Mouse (Mus musculus) lung, adult 18-20 months (tissue): ENCODE measurements around the gene Tuba3a.
"Not testable (repeated sequence)": the region's sequence is repeated elsewhere in the genome, so short reads cannot be mapped to it uniquely, and the experiment has no call there.

Source experiments
- DNase-seq, 2 experiments: peaks; one replicate each; pipeline ENCODE4 v3.0.0; 2022; ENCODE audit warnings: mixed read lengths in 2 of 2

Gene Tuba3a

GRCm38 (mm10) chr6:125305465-125305864 lies 19.6 kb upstream of the Tuba3a start:
- no peak for DNase-seq

GRCm38 (mm10) chr6:125304408-125304807 lies 18.6 kb upstream of the Tuba3a start:
- DNase-seq = not testable (repeated sequence)

GRCm38 (mm10) chr6:125303242-125303641 lies 17.4 kb upstream of the Tuba3a start:
- no peak for DNase-seq

- DNase-seq = peak in 1 of 2 experiments; percentile 38
These were observed 16.6 kb upstream of the Tuba3a start for GRCm38 (mm10) chr6:125302231-125302982.

GRCm38 (mm10) chr6:125300982-125301381 lies 15.1 kb upstream of the Tuba3a start:
- no peak for DNase-seq

GRCm38 (mm10) chr6:125297149-125297820 lies 11.4 kb upstream of the Tuba3a start:
- no peak for DNase-seq

- no peak for DNase-seq
These were observed 8.2 kb upstream of the Tuba3a start for GRCm38 (mm10) chr6:125294049-125294448.

- no peak for DNase-seq
These were observed 6.4 kb upstream of the Tuba3a start for GRCm38 (mm10) chr6:125292256-125292655.

- no peak for DNase-seq
These were observed 5.5 kb upstream of the Tuba3a start for GRCm38 (mm10) chr6:125291329-125291728.

- DNase-seq = no peak
These were observed 2.9 kb upstream of the Tuba3a start for GRCm38 (mm10) chr6:125288730-125289129.

GRCm38 (mm10) chr6:125286944-125287343 lies 1.1 kb upstream of the Tuba3a start:
- no peak for DNase-seq

- no peak for DNase-seq
These were observed 1.1 kb downstream of the Tuba3a start for GRCm38 (mm10) chr6:125284751-125285150.

- DNase-seq = no peak
These were observed 1.6 kb downstream of the Tuba3a start for GRCm38 (mm10) chr6:125284250-125284649.

GRCm38 (mm10) chr6:125282721-125283120 lies 3.1 kb downstream of the Tuba3a start:
- not testable (repeated sequence) for DNase-seq

- no peak for DNase-seq
These were observed 6.1 kb downstream of the Tuba3a start for GRCm38 (mm10) chr6:125279729-125280128.

- peak; percentile 48 to 61 for DNase-seq
These were observed 10.8 kb downstream of the Tuba3a start for GRCm38 (mm10) chr6:125274841-125275563.

GRCm38 (mm10) chr6:125272228-125272785 lies 13.5 kb downstream of the Tuba3a start:
- no peak for DNase-seq

GRCm38 (mm10) chr6:125271455-125272227 lies 14.2 kb downstream of the Tuba3a start:
- DNase-seq = peak; percentile 94 to 96

GRCm38 (mm10) chr6:125268799-125269198 lies 17.0 kb downstream of the Tuba3a start:
- no peak for DNase-seq

GRCm38 (mm10) chr6:125267469-125267868 lies 18.4 kb downstream of the Tuba3a start:
- no peak for DNase-seq

GRCm38 (mm10) chr6:125266600-125266999 lies 19.2 kb downstream of the Tuba3a start:
- DNase-seq = not testable (repeated sequence)

- no peak for DNase-seq
These were observed 19.8 kb downstream of the Tuba3a start for GRCm38 (mm10) chr6:125266091-125266490.
